Mouse (Mus musculus) thymus, adult 2 months (tissue): Measurements from ENCODE around the gene Ceacam11. TPM values are rescaled to one million over a fixed set of nuclear protein-coding genes. Genes with fewer than 3 reads are reported as not detected.
"Not testable (repeated sequence)": the region's sequence is repeated elsewhere in the genome, so short reads cannot be mapped to it uniquely, and the experiment has no call there.

ENCODE experiments used
- DNase-seq: peaks from one replicate; pipeline ENCODE4 v3.0.0; 2021
- H3K27ac ChIP-seq: fragments of 200-500 bp; 2 replicates; pipeline ENCODE4 v1.5.1; 2012; ENCODE audit warnings: low read length, control low read depth; ENCODE audit not compliant: control insufficient read depth, insufficient read depth
- H3K27me3 ChIP-seq: fragments of 200-500 bp; 2 replicates; pipeline ENCODE4 v1.6.1; 2012; ENCODE audit warnings: mild to moderate bottlenecking, low read length, moderate library complexity, mixed read lengths; ENCODE audit not compliant: control insufficient read depth, insufficient read depth
- H3K36me3 ChIP-seq: fragments of 200-500 bp; 2 replicates; pipeline ENCODE4 v1.6.1; 2012; ENCODE audit warnings: mild to moderate bottlenecking, low read length, moderate library complexity; ENCODE audit not compliant: control insufficient read depth, insufficient read depth
- H3K4me1 ChIP-seq: fragments of 200-500 bp; replicated peaks from 2 replicates; pipeline ENCODE4 v1.6.1; 2012; ENCODE audit warnings: low read length; ENCODE audit not compliant: control insufficient read depth, insufficient read depth
- H3K4me3 ChIP-seq: fragments of 200-500 bp; 2 replicates; pipeline ENCODE4 v1.5.1; 2012; ENCODE audit warnings: mild to moderate bottlenecking, low read length, control low read depth, moderate library complexity; ENCODE audit not compliant: control insufficient read depth, insufficient read depth
- CTCF ChIP-seq: fragments of 200-500 bp; IDR thresholded peaks from 2 replicates; pipeline ENCODE4 v1.5.1; 2012; ENCODE audit warnings: mild to moderate bottlenecking, control low read depth, low read length, moderate library complexity, borderline replicate concordance; ENCODE audit not compliant: control insufficient read depth, poor library complexity, insufficient read depth; ENCODE audit errors: extremely low read depth
- POLR2A ChIP-seq: fragments of 200-500 bp; IDR thresholded peaks from 2 replicates; pipeline ENCODE4 v1.6.1; 2012; ENCODE audit warnings: mild to moderate bottlenecking, low read length, control low read depth, moderate library complexity; ENCODE audit not compliant: control insufficient read depth, poor library complexity, insufficient read depth; ENCODE audit errors: extremely low read depth
- WGBS: fragments of 180-500 bp; shearing (Covaris S2); methylation state at CpG from one replicate; pipeline ENCODE4 v1.1.7; 2018; 5-methylcytosine and 5-hydroxymethylcytosine counted together
- polyA plus RNA-seq: library from polyadenylated mRNA; depleted of rRNA; stranded (reverse); fragments of >200 nt; gene quantifications from 2 replicates; pipeline ENCODE4 v1.2.3, GENCODE M21; 2012; rRNA removed

Ceacam11 gene
- polyA plus RNA-seq: 0.20 TPM in 1 of 2 replicates, not detected in the other

- DNase-seq: no peak
- Histone ChIP-seq H3K27ac (no peak within 1 kb of the TSS), H3K4me3 (no peak within 1 kb of the TSS), H3K4me1 (no peaks in the 10 kb centered on the region), H3K36me3 (no peaks in the 10 kb centered on the region), H3K27me3 (no peaks in the 10 kb centered on the region)
- TF ChIP-seq POLR2A (no peak), CTCF (no peak)
- WGBS: 83% methylated on average over 4 of the region's 4 CpGs
These were observed at the start of gene Ceacam11 for GRCm38 (mm10) chr7:17971824-17972223. Gene Ceacam11, plus strand, starts transcription at chr7:17972124.

GRCm38 (mm10) chr7:18001131-18001530 lies 29.2 kb downstream of the Ceacam11 start:
- DNase-seq, H3K27ac ChIP-seq, H3K36me3 ChIP-seq, H3K27me3 ChIP-seq, H3K4me1 ChIP-seq, H3K4me3 ChIP-seq: not testable (repeated sequence)
- 98% methylated on average over 1 of the region's 1 CpGs for WGBS

GRCm38 (mm10) chr7:18009589-18009988 lies 37.7 kb downstream of the Ceacam11 start, which contains the start of gene Ceacam13:
Gene Ceacam13, plus strand, starts transcription at chr7:18009889.
- no peak for DNase-seq
- TF ChIP-seq POLR2A (no peak), CTCF (no peak)
- WGBS: 82% methylated on average over 4 of the region's 4 CpGs

More at GRCm38 (mm10) chr7:18009589-18009988, 37.7 kb downstream of the Ceacam11 start, which contains the start of gene Ceacam13:
- H3K27me3 ChIP-seq: no peaks in the 10 kb centered on the region
- no peaks in the 10 kb centered on the region for H3K36me3 ChIP-seq
- no peak within 1 kb of the TSS for H3K27ac ChIP-seq
- H3K4me3 ChIP-seq: no peak within 1 kb of the TSS
- H3K4me1 ChIP-seq: no peaks in the 10 kb centered on the region

Other genes with a start within 250 kb of the Ceacam11 start
- gene Ceacam14, start 159.5 kb upstream of the Ceacam11 start, polyA plus RNA-seq: not detected in 2 replicates
- not detected in 2 replicates for gene Gm5155, start 100.4 kb upstream of the Ceacam11 start, polyA plus RNA-seq
- 0.13 TPM in 1 of 2 replicates, not detected in the other for gene Ceacam13, start 37.8 kb downstream of the Ceacam11 start, polyA plus RNA-seq
- gene Ceacam12, start 93.8 kb downstream of the Ceacam11 start, polyA plus RNA-seq: not detected in 2 replicates
- not detected in 2 replicates for gene Igfl3, start 204.4 kb downstream of the Ceacam11 start, polyA plus RNA-seq